Mouse (Mus musculus) thymus, adult 2 months (tissue): ENCODE results near the gene Agfg1.
"Not testable (repeated sequence)": the region's sequence is repeated elsewhere in the genome, so short reads cannot be mapped to it uniquely, and the experiment has no call there.

Experiments used
- CTCF ChIP-seq: fragments of 200-500 bp; IDR thresholded peaks from 2 replicates; pipeline ENCODE4 v1.5.1; 2012; ENCODE audit warnings: mild to moderate bottlenecking, control low read depth, low read length, moderate library complexity, borderline replicate concordance; ENCODE audit not compliant: control insufficient read depth, poor library complexity, insufficient read depth; ENCODE audit errors: extremely low read depth
- POLR2A ChIP-seq: fragments of 200-500 bp; IDR thresholded peaks from 2 replicates; pipeline ENCODE4 v1.6.1; 2012; ENCODE audit warnings: mild to moderate bottlenecking, low read length, control low read depth, moderate library complexity; ENCODE audit not compliant: control insufficient read depth, poor library complexity, insufficient read depth; ENCODE audit errors: extremely low read depth

- not testable (repeated sequence) for TF ChIP-seq POLR2A, CTCF
Measured at GRCm38 (mm10) chr1:82942505-82942904, 103.2 kb downstream of the Agfg1 start.
